Mouse (Mus musculus) kidney, embryonic 16.5 days (tissue): ENCODE measurements around the gene Elovl2. TPM values are rescaled to one million over a fixed set of nuclear protein-coding genes. Genes with fewer than 3 reads are reported as not detected.
"Not testable (repeated sequence)": the region's sequence is repeated elsewhere in the genome, so short reads cannot be mapped to it uniquely, and the experiment has no call there.

Experiments
- ATAC-seq: fragments of 200-750 bp; cut with Nextera tagmentation; 2 replicates; pipeline ENCODE4 v1.8.0; 2017; ENCODE audit warnings: moderate TSS enrichment; ENCODE audit not compliant: low FRiP score, low TSS enrichment
- H3K27ac ChIP-seq: fragments of 300-500 bp; sonication (generic); 2 replicates; pipeline ENCODE4 v1.5.1; 2014; ENCODE audit warnings: low read length
- H3K27me3 ChIP-seq: fragments of 300-500 bp; sonication (generic); 2 replicates; pipeline ENCODE4 v1.6.1; 2014; ENCODE audit warnings: low read length, control low read depth, mixed read lengths; ENCODE audit not compliant: insufficient read depth
- H3K36me3 ChIP-seq: fragments of 300-500 bp; sonication (generic); 2 replicates; pipeline ENCODE4 v1.6.1; 2014; ENCODE audit warnings: low read length, control low read depth, mixed read lengths; ENCODE audit not compliant: insufficient read depth
- H3K4me1 ChIP-seq: fragments of 300-500 bp; sonication (generic); 2 replicates; pipeline ENCODE4 v1.6.1; 2014; ENCODE audit warnings: low read length, control low read depth, mixed read lengths; ENCODE audit not compliant: insufficient read depth
- H3K4me2 ChIP-seq: fragments of 300-500 bp; sonication (generic); replicated peaks from 2 replicates; pipeline ENCODE4 v1.6.1; 2014; ENCODE audit warnings: low read depth, low read length
- H3K4me3 ChIP-seq: fragments of 300-500 bp; sonication (generic); 2 replicates; pipeline ENCODE4 v1.5.1; 2014; ENCODE audit warnings: mild to moderate bottlenecking, low read length
- H3K9ac ChIP-seq: fragments of 300-500 bp; sonication (generic); replicated peaks from 2 replicates; pipeline ENCODE4 v1.6.1; 2014; ENCODE audit warnings: low read length
- H3K9me3 ChIP-seq: fragments of 300-500 bp; sonication (generic); 2 replicates; pipeline ENCODE4 v1.6.1; 2016; ENCODE audit warnings: low read length, control low read depth
- WGBS: fragments of 180-500 bp; shearing (Covaris S2); extraction: QIAGEN DNeasy Blood & Tissue Kit; methylation state at CpG from one replicate; pipeline ENCODE4 v1.1.7; 2014; 5-methylcytosine and 5-hydroxymethylcytosine counted together
- polyA plus RNA-seq: library from polyadenylated mRNA; unstranded; fragments of >200 nt; fragmentation: Nextera tagmentation; extraction: Ambion mirVana; gene quantifications from 2 replicates; pipeline ENCODE4 v1.2.1, GENCODE M21; 2015

The Elovl2 gene
- polyA plus RNA-seq, 1 experiment from 2014 or later: 23.7 TPM

DNA sequence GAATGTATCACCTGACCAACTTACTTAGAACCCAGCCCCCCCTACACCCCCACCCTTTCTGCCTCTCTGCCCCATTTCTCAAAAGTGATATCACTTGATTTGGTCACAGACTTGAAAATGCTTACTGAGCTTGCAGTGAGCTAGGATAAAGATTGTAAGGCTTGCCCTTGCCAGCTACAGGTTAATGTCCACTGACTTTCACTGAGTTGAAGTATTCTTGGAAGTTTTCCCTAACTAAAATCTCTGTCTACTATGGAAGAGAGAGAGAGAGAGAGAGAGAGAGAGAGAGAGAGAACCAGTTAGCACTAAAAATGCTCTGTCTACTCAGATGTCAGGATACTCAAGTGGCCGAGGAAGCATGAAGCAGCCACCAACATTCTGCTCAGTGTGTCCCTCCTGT lies 1.1 kb downstream of the Elovl2 start:
- peak overlapping the region; percentile 75; the same call in 1 of the 2 replicates for H3K4me2 ChIP-seq
- H3K27ac ChIP-seq: no peak overlapping the region
- no peak for ATAC-seq
- H3K36me3 ChIP-seq: no peaks in the 10 kb centered on the region
- H3K9me3 ChIP-seq: peaks cover 26% of the 10 kb centered on the region
- no peaks in the 10 kb centered on the region for H3K27me3 ChIP-seq
- H3K4me3 ChIP-seq: 0 out of 2 replicates have a peak overlapping the region, but pooled peaks have one; percentile 62
- no peak overlapping the region for H3K9ac ChIP-seq
- 0 out of 2 replicates have a peak, but pooled peaks cover 4% of the 10 kb centered on the region for H3K4me1 ChIP-seq
- WGBS: 16% methylated on average over 1 of the region's 1 CpGs

- Histone ChIP-seq H3K4me1 (peaks cover 6% of the 10 kb centered on the region; the same call in 1 of the 2 replicates), H3K36me3 (no peaks in the 10 kb centered on the region), H3K9ac (no peak overlapping the region), H3K4me2 (no peak overlapping the region), H3K4me3 (no peak overlapping the region), H3K27me3 (no peaks in the 10 kb centered on the region), H3K27ac (no peak overlapping the region), H3K9me3 (peaks cover 8% of the 10 kb centered on the region)
- no peak for ATAC-seq
- WGBS: 77% methylated on average over 3 of the region's 3 CpGs
These were observed 4.0 kb downstream of the Elovl2 start for GRCm38 (mm10) chr13:41216236-41216635.

- no peak for ATAC-seq
- WGBS: 72% methylated on average over 6 of the region's 6 CpGs
These were observed 4.5 kb downstream of the Elovl2 start for GRCm38 (mm10) chr13:41215669-41216068.

GRCm38 (mm10) chr13:41212558-41213322 lies 7.5 kb downstream of the Elovl2 start:
- no peak overlapping the region; the same call in 1 of the 2 replicates for H3K9ac ChIP-seq
- peaks cover 2% of the 10 kb centered on the region; the same call in 1 of the 2 replicates for H3K4me1 ChIP-seq
- no peak for ATAC-seq
- H3K27ac ChIP-seq: 0 out of 2 replicates have a peak overlapping the region, but pooled peaks have one; percentile 27
- H3K9me3 ChIP-seq: no peaks in the 10 kb centered on the region
- H3K27me3 ChIP-seq: no peaks in the 10 kb centered on the region
- no peaks in the 10 kb centered on the region for H3K36me3 ChIP-seq
- no peak overlapping the region for H3K4me2 ChIP-seq
- WGBS: 60% methylated on average over 6 of the region's 6 CpGs
- H3K4me3 ChIP-seq: no peak overlapping the region

More at GRCm38 (mm10) chr13:41215669-41216068, 4.5 kb downstream of the Elovl2 start:
- no peaks in the 10 kb centered on the region for H3K27me3 ChIP-seq
- peaks cover 6% of the 10 kb centered on the region; the same call in 1 of the 2 replicates for H3K4me1 ChIP-seq
- H3K4me3 ChIP-seq: no peak overlapping the region
- no peaks in the 10 kb centered on the region for H3K36me3 ChIP-seq
- no peak overlapping the region for H3K4me2 ChIP-seq
- H3K27ac ChIP-seq: no peak overlapping the region
- H3K9ac ChIP-seq: no peak overlapping the region
- H3K9me3 ChIP-seq: peaks cover 2% of the 10 kb centered on the region

DNA sequence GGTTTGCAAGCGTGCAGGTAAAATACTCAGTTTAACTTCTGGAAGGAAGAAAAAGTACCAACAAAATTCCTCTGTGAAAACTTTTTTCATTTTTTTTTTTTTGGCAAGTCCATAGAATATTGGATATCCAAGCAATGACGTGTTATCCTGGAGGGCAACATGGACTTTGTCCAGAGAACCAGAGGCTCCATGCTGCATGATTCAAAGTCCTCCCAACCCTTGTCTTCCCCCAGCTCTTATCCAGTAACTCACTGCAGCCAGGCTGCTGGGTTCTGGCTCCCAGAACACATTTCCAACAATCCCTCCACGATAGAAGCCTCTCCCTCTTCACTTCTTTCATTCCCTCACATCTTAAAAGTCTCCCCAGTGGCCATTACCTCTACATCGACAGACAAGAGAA lies 8.9 kb downstream of the Elovl2 start:
- Histone ChIP-seq H3K9ac (no peak overlapping the region), H3K27me3 (no peaks in the 10 kb centered on the region)
- WGBS: 83% methylated on average over 4 of the region's 4 CpGs

DNA sequence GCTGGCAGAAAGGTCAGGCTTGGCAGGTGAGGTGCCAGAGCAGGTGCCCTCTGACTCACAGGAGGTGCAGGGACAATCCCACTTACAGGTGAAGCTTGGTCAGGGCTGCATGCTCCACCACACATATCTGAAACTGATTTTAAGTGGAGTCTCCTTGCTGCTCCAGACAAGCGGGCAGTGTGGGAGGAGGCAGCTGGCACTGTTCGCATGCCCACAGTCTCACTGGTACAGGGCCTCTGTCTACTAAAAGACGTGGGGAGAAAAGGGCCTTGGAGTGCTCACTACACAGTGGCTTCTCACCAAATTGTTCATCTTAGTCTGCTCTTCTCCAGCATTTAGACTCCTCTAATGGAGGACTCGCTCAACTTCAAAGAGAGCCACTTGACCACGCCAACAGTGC lies 14.0 kb downstream of the Elovl2 start:
- 87% methylated on average over 5 of the region's 5 CpGs for WGBS
- Histone ChIP-seq H3K4me2 (no peak overlapping the region), H3K27ac (no peak overlapping the region), H3K9ac (no peak overlapping the region), H3K27me3 (no peaks in the 10 kb centered on the region), H3K36me3 (no peaks in the 10 kb centered on the region), H3K9me3 (no peaks in the 10 kb centered on the region), H3K4me3 (no peak overlapping the region), H3K4me1 (no peaks in the 10 kb centered on the region)
- ATAC-seq: no peak

More for the DNA sequence above, 8.9 kb downstream of the Elovl2 start:
- Histone ChIP-seq H3K36me3 (no peaks in the 10 kb centered on the region), H3K9me3 (no peaks in the 10 kb centered on the region), H3K4me1 (peaks cover 2% of the 10 kb centered on the region; the same call in 1 of the 2 replicates), H3K4me2 (no peak overlapping the region), H3K27ac (no peak overlapping the region), H3K4me3 (no peak overlapping the region)
- no peak for ATAC-seq

GRCm38 (mm10) chr13:41205568-41205967 lies 14.6 kb downstream of the Elovl2 start:
- not testable (repeated sequence) for H3K36me3 ChIP-seq, H3K27me3 ChIP-seq, H3K4me2 ChIP-seq, H3K9ac ChIP-seq, H3K4me1 ChIP-seq, H3K27ac ChIP-seq, H3K9me3 ChIP-seq, H3K4me3 ChIP-seq, ATAC-seq

GRCm38 (mm10) chr13:41203691-41204090 lies 16.5 kb downstream of the Elovl2 start:
- WGBS: 82% methylated on average over 9 of the region's 9 CpGs
- Histone ChIP-seq H3K27me3 (no peaks in the 10 kb centered on the region), H3K27ac (no peak overlapping the region), H3K4me2 (no peak overlapping the region), H3K9me3 (no peaks in the 10 kb centered on the region), H3K4me1 (no peaks in the 10 kb centered on the region), H3K36me3 (no peaks in the 10 kb centered on the region), H3K4me3 (no peak overlapping the region), H3K9ac (no peak overlapping the region)
- no peak for ATAC-seq

GRCm38 (mm10) chr13:41203289-41203688 lies 16.9 kb downstream of the Elovl2 start:
- ATAC-seq: no peak
- WGBS: 58% methylated on average over 7 of the region's 7 CpGs

DNA sequence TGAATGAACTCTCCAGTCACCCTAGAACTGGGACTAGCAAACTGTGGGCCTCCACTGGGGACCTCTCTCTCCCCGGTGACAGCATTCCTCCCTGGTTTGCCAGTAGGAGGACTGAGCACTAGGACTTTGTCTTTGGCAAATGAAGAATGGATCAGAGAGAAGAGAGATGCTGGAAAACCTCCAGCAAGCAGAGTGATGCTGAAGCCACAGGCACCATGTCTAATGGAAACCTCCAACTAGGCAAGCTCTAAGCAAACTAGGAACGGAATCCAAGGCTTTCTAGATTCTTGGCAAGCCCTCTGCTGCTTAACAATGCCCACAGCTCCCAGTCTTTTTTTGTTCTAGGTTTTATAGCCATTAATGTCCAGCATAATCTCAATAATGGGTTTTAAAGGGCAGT lies 19.3 kb downstream of the Elovl2 start:
- Histone ChIP-seq H3K9ac (no peak overlapping the region), H3K4me3 (no peak overlapping the region), H3K27me3 (no peaks in the 10 kb centered on the region), H3K36me3 (no peaks in the 10 kb centered on the region), H3K9me3 (no peaks in the 10 kb centered on the region), H3K4me2 (no peak overlapping the region), H3K4me1 (peaks cover 4% of the 10 kb centered on the region; the same call in 1 of the 2 replicates), H3K27ac (no peak overlapping the region)
- ATAC-seq: no peak
- 83% methylated on average over 2 of the region's 2 CpGs for WGBS

More at GRCm38 (mm10) chr13:41203289-41203688, 16.9 kb downstream of the Elovl2 start:
- no peak overlapping the region for H3K9ac ChIP-seq
- H3K4me3 ChIP-seq: no peak overlapping the region
- H3K4me2 ChIP-seq: no peak overlapping the region
- H3K9me3 ChIP-seq: no peaks in the 10 kb centered on the region
- H3K27me3 ChIP-seq: no peaks in the 10 kb centered on the region
- H3K27ac ChIP-seq: no peak overlapping the region
- H3K4me1 ChIP-seq: no peaks in the 10 kb centered on the region
- no peaks in the 10 kb centered on the region for H3K36me3 ChIP-seq
